Mouse (Mus musculus): ENCODE data around the gene Efhc1. TPM values are rescaled to one million over a fixed set of nuclear protein-coding genes. Genes with fewer than 3 reads are reported as not detected.
"Not testable (repeated sequence)": the region's sequence is repeated elsewhere in the genome, so short reads cannot be mapped to it uniquely, and the experiment has no call there.

Gene Efhc1
- polyA plus RNA-seq, 1 experiment from 2014 or later, result 0.20 TPM

DNA sequence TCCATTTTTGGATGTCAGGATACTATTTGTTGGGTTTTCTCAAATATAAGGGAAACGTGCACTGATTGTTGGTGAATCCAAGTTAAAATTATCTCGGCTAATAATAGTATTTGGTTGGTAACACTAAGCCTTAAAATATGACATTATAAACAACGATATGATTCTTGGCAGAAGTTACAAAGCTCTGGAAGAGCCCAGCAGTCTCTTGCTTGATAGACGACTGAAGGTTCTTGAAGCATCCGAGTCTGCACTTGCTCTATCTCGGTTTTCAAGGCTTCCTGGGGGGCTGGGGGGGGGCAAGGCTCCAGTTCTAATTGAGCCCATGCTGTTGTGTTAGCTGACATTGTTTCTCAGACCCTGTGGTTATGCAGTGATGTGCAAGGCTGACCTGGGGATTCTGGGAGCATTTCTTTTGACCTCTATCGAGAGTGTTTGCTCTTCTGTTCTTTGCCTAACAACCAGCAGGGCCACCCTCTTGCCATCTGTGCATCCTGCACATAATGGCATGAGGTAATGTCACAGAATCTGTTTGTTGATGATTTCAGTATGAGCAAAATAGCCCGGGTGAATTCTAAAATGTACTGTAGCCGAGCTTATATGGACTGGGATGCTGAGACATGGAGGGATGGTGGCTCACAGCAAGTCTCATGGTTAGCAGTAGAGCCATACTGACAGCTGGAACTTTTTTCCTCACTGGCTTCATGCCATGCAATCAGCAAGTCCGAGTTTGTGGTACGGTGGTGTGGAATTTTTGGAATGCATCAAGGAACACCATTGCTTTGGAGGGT, 28.6 kb upstream of the Efhc1 start:
- no peaks in the 10 kb centered on the region for H3K27me3 ChIP-seq
- no peaks in the 10 kb centered on the region for H3K36me3 ChIP-seq (replicated peaks)
- H3K4me3 ChIP-seq (replicated peaks), result no peak overlapping the region
- no peaks in the 10 kb centered on the region for H3K9me3 ChIP-seq (replicated peaks)
- no peak overlapping the region for H3K4me2 ChIP-seq
- H3K27ac ChIP-seq (replicated peaks), result no peak overlapping the region
- ATAC-seq (ENCODE audit: insufficient read depth), result no peak
- no peak overlapping the region for H3K9ac ChIP-seq
- 46% methylated on average over 11 of the region's 11 CpGs for WGBS (ENCODE audit: insufficient replicate concordance)
- H3K4me1 ChIP-seq (replicated peaks), result no peaks in the 10 kb centered on the region

- not testable (repeated sequence) for H3K4me3 ChIP-seq (replicated peaks); ATAC-seq (ENCODE audit: insufficient read depth); H3K4me1 ChIP-seq (replicated peaks); H3K27ac ChIP-seq (replicated peaks); H3K27me3 ChIP-seq; H3K36me3 ChIP-seq (replicated peaks); H3K9me3 ChIP-seq (replicated peaks); H3K4me2 ChIP-seq; H3K9ac ChIP-seq
- 35% methylated on average over 7 of the region's 7 CpGs for WGBS (ENCODE audit: insufficient replicate concordance)
These were observed 26.1 kb upstream of the Efhc1 start for GRCm38 (mm10) chr1:20925324-20925723.

DNA sequence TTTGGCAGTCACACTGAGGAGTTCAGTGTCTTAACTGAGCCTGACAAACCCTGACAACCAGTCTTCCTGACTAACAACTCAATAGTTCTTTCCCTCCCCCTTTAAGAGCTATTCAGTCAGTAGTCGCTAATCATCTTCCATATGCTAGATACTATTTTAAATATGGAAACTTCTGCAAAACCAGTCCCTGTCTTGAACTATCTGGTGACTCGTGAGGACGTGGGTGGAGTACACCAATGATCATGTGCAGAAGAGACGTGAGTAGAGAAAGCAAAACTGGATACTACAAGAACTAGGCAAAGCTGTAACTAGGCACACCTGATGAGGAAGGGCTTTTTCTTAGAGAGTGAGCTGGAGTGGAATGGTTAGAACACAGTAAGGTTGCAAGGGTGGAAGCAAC, 25.5 kb upstream of the Efhc1 start:
- Histone ChIP-seq H3K4me1 (replicated peaks) (0 out of 2 replicates have a peak, but pooled peaks cover 4% of the 10 kb centered on the region), H3K4me3 (replicated peaks) (no peak overlapping the region), H3K36me3 (replicated peaks) (no peaks in the 10 kb centered on the region), H3K9ac (no peak overlapping the region), H3K27me3 (no peaks in the 10 kb centered on the region), H3K4me2 (no peak overlapping the region), H3K9me3 (replicated peaks) (no peaks in the 10 kb centered on the region), H3K27ac (replicated peaks) (no peak overlapping the region)
- no peak for ATAC-seq (ENCODE audit: insufficient read depth)
- WGBS (ENCODE audit: insufficient replicate concordance), result 33% methylated on average over 4 of the region's 4 CpGs

GRCm38 (mm10) chr1:20926376-20926775, 25.1 kb upstream of the Efhc1 start:
- no peak for ATAC-seq (ENCODE audit: insufficient read depth)
- 0 out of 2 replicates have a peak, but pooled peaks cover 4% of the 10 kb centered on the region for H3K4me1 ChIP-seq (replicated peaks)
- 41% methylated on average over 4 of the region's 4 CpGs for WGBS (ENCODE audit: insufficient replicate concordance)

DNA sequence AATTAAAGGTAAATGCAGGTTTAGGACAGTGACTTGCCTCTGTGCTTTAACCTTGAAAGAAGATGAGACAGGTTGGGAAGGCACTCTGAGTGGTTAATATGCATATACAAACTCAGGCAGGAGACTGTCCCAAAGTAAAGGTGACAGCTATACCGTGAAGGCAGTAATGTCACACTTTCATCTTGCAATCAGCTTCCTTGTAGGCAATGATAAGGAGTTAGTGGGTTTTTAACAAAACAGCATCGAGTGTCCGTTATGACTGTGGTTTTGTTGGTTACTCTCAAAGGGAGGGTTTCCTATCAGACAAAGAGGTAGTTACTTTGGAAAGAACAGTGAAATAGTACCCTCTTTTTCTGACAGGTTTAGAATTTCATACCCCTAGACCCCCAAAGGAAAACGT, 22.9 kb upstream of the Efhc1 start:
- H3K4me3 ChIP-seq (replicated peaks), result no peak overlapping the region
- H3K4me1 ChIP-seq (replicated peaks), result 0 out of 2 replicates have a peak, but pooled peaks cover 4% of the 10 kb centered on the region
- WGBS (ENCODE audit: insufficient replicate concordance), result 8% methylated on average over 4 of the region's 4 CpGs
- H3K27ac ChIP-seq (replicated peaks), result no peak overlapping the region
- no peak for ATAC-seq (ENCODE audit: insufficient read depth)
- H3K4me2 ChIP-seq, result no peak overlapping the region
- no peaks in the 10 kb centered on the region for H3K9me3 ChIP-seq (replicated peaks)
- no peaks in the 10 kb centered on the region for H3K27me3 ChIP-seq
- no peak overlapping the region for H3K9ac ChIP-seq
- no peaks in the 10 kb centered on the region for H3K36me3 ChIP-seq (replicated peaks)

More at GRCm38 (mm10) chr1:20926376-20926775, 25.1 kb upstream of the Efhc1 start:
- no peak overlapping the region for H3K27ac ChIP-seq (replicated peaks)
- no peaks in the 10 kb centered on the region for H3K9me3 ChIP-seq (replicated peaks)
- H3K4me2 ChIP-seq, result no peak overlapping the region
- no peaks in the 10 kb centered on the region for H3K27me3 ChIP-seq
- no peak overlapping the region for H3K9ac ChIP-seq
- no peak overlapping the region for H3K4me3 ChIP-seq (replicated peaks)
- H3K36me3 ChIP-seq (replicated peaks), result no peaks in the 10 kb centered on the region

GRCm38 (mm10) chr1:20933457-20933856, 18.0 kb upstream of the Efhc1 start:
- Histone ChIP-seq H3K4me3 (replicated peaks) (no peak overlapping the region), H3K36me3 (replicated peaks) (no peaks in the 10 kb centered on the region), H3K27me3 (no peaks in the 10 kb centered on the region), H3K4me1 (replicated peaks) (0 out of 2 replicates have a peak, but pooled peaks cover 4% of the 10 kb centered on the region), H3K27ac (replicated peaks) (no peak overlapping the region), H3K9me3 (replicated peaks) (no peaks in the 10 kb centered on the region), H3K9ac (no peak overlapping the region), H3K4me2 (no peak overlapping the region)
- WGBS (ENCODE audit: insufficient replicate concordance), result 13% methylated on average over 7 of the region's 7 CpGs
- no peak for ATAC-seq (ENCODE audit: insufficient read depth)

DNA sequence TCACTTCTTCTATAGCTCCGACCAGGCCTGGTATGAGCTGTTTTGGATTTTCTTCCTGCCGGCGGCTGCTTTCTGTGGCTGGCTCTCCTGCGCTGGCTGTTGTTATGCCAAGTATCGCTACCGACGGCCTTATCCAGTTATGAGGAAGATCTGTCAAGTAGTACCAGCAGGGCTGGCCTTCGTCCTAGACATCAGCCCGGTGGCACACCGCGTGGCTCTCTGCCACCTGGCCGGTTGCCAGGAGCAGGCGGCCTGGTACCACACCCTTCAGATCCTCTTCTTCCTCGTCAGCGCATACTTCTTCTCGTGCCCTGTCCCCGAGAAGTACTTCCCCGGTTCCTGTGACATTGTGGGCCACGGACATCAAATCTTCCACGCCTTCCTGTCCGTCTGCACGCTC, 16.3 kb upstream of the Efhc1 start:
- Histone ChIP-seq H3K4me3 (replicated peaks) (no peak overlapping the region), H3K36me3 (replicated peaks) (no peaks in the 10 kb centered on the region), H3K9me3 (replicated peaks) (no peaks in the 10 kb centered on the region), H3K9ac (no peak overlapping the region), H3K4me2 (no peak overlapping the region), H3K27ac (replicated peaks) (no peak overlapping the region), H3K4me1 (replicated peaks) (0 out of 2 replicates have a peak, but pooled peaks cover 4% of the 10 kb centered on the region), H3K27me3 (no peaks in the 10 kb centered on the region)
- WGBS (ENCODE audit: insufficient replicate concordance), result 77% methylated on average over 22 of the region's 22 CpGs
- ATAC-seq (ENCODE audit: insufficient read depth), result no peak

- Histone ChIP-seq H3K4me2 (no peak overlapping the region), H3K27me3 (no peaks in the 10 kb centered on the region), H3K27ac (replicated peaks) (no peak overlapping the region), H3K9ac (no peak overlapping the region), H3K4me3 (replicated peaks) (no peak overlapping the region), H3K36me3 (replicated peaks) (no peaks in the 10 kb centered on the region), H3K9me3 (replicated peaks) (no peaks in the 10 kb centered on the region), H3K4me1 (replicated peaks) (no peaks in the 10 kb centered on the region)
- ATAC-seq (ENCODE audit: insufficient read depth), result no peak
- WGBS (ENCODE audit: insufficient replicate concordance), result 22% methylated on average over 3 of the region's 3 CpGs
These were observed 12.4 kb upstream of the Efhc1 start for GRCm38 (mm10) chr1:20939046-20939445.

DNA sequence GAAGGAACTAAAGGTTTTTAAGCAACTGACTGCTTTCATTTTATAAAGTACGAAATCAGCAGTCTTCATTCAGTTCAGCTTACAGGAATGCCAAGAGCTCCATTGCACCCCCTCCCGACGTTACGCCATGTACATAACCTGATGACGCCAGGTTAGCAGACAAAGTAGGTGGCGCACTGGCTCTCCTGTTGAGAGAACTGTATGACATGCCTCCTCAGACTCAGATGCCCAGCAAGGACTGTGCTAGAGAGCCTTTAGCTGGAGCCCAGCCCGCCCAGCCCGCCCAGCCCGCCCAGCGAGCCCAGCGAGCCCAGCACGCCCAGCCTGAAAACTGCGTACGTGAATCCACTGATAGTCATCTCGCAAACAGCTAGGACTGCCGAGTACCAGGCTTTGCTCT, 11.3 kb upstream of the Efhc1 start:
- Histone ChIP-seq H3K4me3 (replicated peaks) (no peak overlapping the region), H3K4me1 (replicated peaks) (no peaks in the 10 kb centered on the region), H3K9me3 (replicated peaks) (no peaks in the 10 kb centered on the region), H3K4me2 (peak overlapping the region; percentile 16; the same call in 1 of the 2 replicates), H3K27ac (replicated peaks) (no peak overlapping the region), H3K27me3 (no peaks in the 10 kb centered on the region), H3K36me3 (replicated peaks) (no peaks in the 10 kb centered on the region), H3K9ac (no peak overlapping the region)
- WGBS (ENCODE audit: insufficient replicate concordance), result 45% methylated on average over 16 of the region's 16 CpGs
- ATAC-seq (ENCODE audit: insufficient read depth), result peak; percentile 63; the same call in 1 of the 2 replicates

GRCm38 (mm10) chr1:20941322-20941721, 10.1 kb upstream of the Efhc1 start:
- WGBS (ENCODE audit: insufficient replicate concordance), result 32% methylated on average over 2 of the region's 2 CpGs
- no peak for ATAC-seq (ENCODE audit: insufficient read depth)
- Histone ChIP-seq H3K4me2 (no peak overlapping the region), H3K36me3 (replicated peaks) (no peaks in the 10 kb centered on the region), H3K9me3 (replicated peaks) (no peaks in the 10 kb centered on the region), H3K9ac (no peak overlapping the region), H3K4me3 (replicated peaks) (no peak overlapping the region), H3K4me1 (replicated peaks) (no peaks in the 10 kb centered on the region), H3K27ac (replicated peaks) (no peak overlapping the region), H3K27me3 (no peaks in the 10 kb centered on the region)

GRCm38 (mm10) chr1:20941857-20942256, 9.6 kb upstream of the Efhc1 start:
- H3K9me3 ChIP-seq (replicated peaks), result no peaks in the 10 kb centered on the region
- no peaks in the 10 kb centered on the region for H3K27me3 ChIP-seq
- 66% methylated on average over 7 of the region's 7 CpGs for WGBS (ENCODE audit: insufficient replicate concordance)
- no peak overlapping the region for H3K4me2 ChIP-seq
- no peaks in the 10 kb centered on the region for H3K36me3 ChIP-seq (replicated peaks)
- H3K4me1 ChIP-seq (replicated peaks), result no peaks in the 10 kb centered on the region
- no peak overlapping the region for H3K9ac ChIP-seq
- ATAC-seq (ENCODE audit: insufficient read depth), result no peak
- H3K4me3 ChIP-seq (replicated peaks), result no peak overlapping the region
- H3K27ac ChIP-seq (replicated peaks), result no peak overlapping the region

DNA sequence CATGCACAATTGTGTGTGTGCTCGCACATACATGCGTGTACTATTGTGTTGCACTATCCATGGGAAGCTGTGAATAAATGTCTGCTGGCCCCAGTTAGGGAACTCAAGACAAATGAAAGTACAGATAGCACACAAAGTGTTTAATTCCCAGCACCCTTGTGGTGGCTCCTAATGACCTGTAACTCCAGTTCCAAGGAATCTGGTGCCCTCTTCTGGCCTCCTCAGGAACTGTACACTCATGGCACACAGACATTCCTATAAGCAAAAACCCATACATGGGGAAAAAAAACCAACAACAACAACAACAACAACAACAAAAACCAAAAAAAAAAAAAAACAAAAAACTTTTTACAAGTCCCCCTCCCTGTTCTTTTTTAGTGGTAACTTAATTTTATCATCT, 8.4 kb upstream of the Efhc1 start:
- Histone ChIP-seq H3K4me2 (no peak overlapping the region), H3K4me3 (replicated peaks) (no peak overlapping the region), H3K9me3 (replicated peaks) (no peaks in the 10 kb centered on the region), H3K36me3 (replicated peaks) (no peaks in the 10 kb centered on the region), H3K9ac (no peak overlapping the region), H3K27ac (replicated peaks) (no peak overlapping the region), H3K27me3 (no peaks in the 10 kb centered on the region), H3K4me1 (replicated peaks) (no peaks in the 10 kb centered on the region)
- 92% methylated on average over 2 of the region's 2 CpGs for WGBS (ENCODE audit: insufficient replicate concordance)
- ATAC-seq (ENCODE audit: insufficient read depth), result no peak
